Mouse (Mus musculus): ENCODE measurements at regions not wholly inside any gene's neighbourhood (a gene's known extent, or its start where the extent isn't known, plus 50 kb on each side); places are given as distances from the start of the nearest gene placed in this dataset.
A peak's percentile ranks its signal among the peaks of the same experiment; 100 is the strongest.
"Not testable (repeated sequence)": the region's sequence is repeated elsewhere in the genome, so short reads cannot be mapped to it uniquely, and the experiment has no call there.

- DNase-seq (ENCODE audit: low spot score in 2 of 2): no peak
These were observed 102.7 kb downstream of the Ptpn20 start for GRCm38 (mm10) chr14:33691690-33692089.

- DNase-seq (ENCODE audit: low spot score in 2 of 2): no peak
These were observed 105.2 kb downstream of the Ptpn20 start for GRCm38 (mm10) chr14:33694224-33694623.

- peak; percentile 74 to 86 for DNase-seq (ENCODE audit: low spot score in 2 of 2)
These were observed 106.5 kb downstream of the Ptpn20 start for GRCm38 (mm10) chr14:33695362-33695982.

GRCm38 (mm10) chr14:33696817-33697216 lies 107.8 kb downstream of the Ptpn20 start:
- DNase-seq (ENCODE audit: low spot score in 2 of 2): no peak

- DNase-seq (ENCODE audit: low spot score in 2 of 2): no peak
These were observed 110.9 kb downstream of the Ptpn20 start for GRCm38 (mm10) chr14:33699777-33700438.

GRCm38 (mm10) chr14:33707661-33708297 lies 118.8 kb downstream of the Ptpn20 start:
- no peak for DNase-seq (ENCODE audit: low spot score in 2 of 2)

GRCm38 (mm10) chr14:33708298-33708665 lies 119.3 kb downstream of the Ptpn20 start:
- no peak for DNase-seq (ENCODE audit: low spot score in 2 of 2)

- DNase-seq (ENCODE audit: low spot score in 2 of 2): no peak
These were observed 123.5 kb downstream of the Ptpn20 start for GRCm38 (mm10) chr14:33712458-33712857.

- no peak for DNase-seq (ENCODE audit: low spot score in 2 of 2)
These were observed 130.6 kb downstream of the Ptpn20 start for GRCm38 (mm10) chr14:33719651-33720050.

GRCm38 (mm10) chr14:33722379-33723145 lies 133.6 kb downstream of the Ptpn20 start:
- DNase-seq (ENCODE audit: low spot score in 2 of 2): not testable (repeated sequence)

GRCm38 (mm10) chr14:33726500-33726899 lies 137.5 kb downstream of the Ptpn20 start:
- no peak for DNase-seq (ENCODE audit: low spot score in 2 of 2)

GRCm38 (mm10) chr14:33729115-33729884 lies 140.3 kb downstream of the Ptpn20 start:
- no peak for DNase-seq (ENCODE audit: low spot score in 2 of 2)

GRCm38 (mm10) chr14:33732698-33733097 lies 143.7 kb downstream of the Ptpn20 start:
- no peak for DNase-seq (ENCODE audit: low spot score in 2 of 2)

- DNase-seq (ENCODE audit: low spot score in 2 of 2): peak; percentile 18 to 24
These were observed 145.5 kb downstream of the Ptpn20 start for GRCm38 (mm10) chr14:33734446-33735043.

- DNase-seq (ENCODE audit: low spot score in 2 of 2): no peak
These were observed 146.6 kb downstream of the Ptpn20 start for GRCm38 (mm10) chr14:33735653-33736052.

GRCm38 (mm10) chr14:33746181-33746580 lies 157.2 kb downstream of the Ptpn20 start:
- DNase-seq (ENCODE audit: low spot score in 2 of 2): no peak

- no peak for DNase-seq (ENCODE audit: low spot score in 2 of 2)
These were observed 163.7 kb upstream of the Gdf10 start for GRCm38 (mm10) chr14:33759656-33760055.

- DNase-seq (ENCODE audit: low spot score in 2 of 2): no peak
These were observed 159.7 kb upstream of the Gdf10 start for GRCm38 (mm10) chr14:33763641-33764046.

GRCm38 (mm10) chr14:33765767-33766166 lies 157.6 kb upstream of the Gdf10 start:
- no peak for DNase-seq (ENCODE audit: low spot score in 2 of 2)

GRCm38 (mm10) chr14:33772374-33772773 lies 151.0 kb upstream of the Gdf10 start:
- DNase-seq (ENCODE audit: low spot score in 2 of 2): no peak

GRCm38 (mm10) chr14:33789556-33789955 lies 133.8 kb upstream of the Gdf10 start:
- no peak for DNase-seq (ENCODE audit: low spot score in 2 of 2)
